Mouse (Mus musculus) natural killer cell, adult 2 months (primary cell): Measurements from ENCODE around the gene Zbtb18.

ENCODE experiments used
- DNase-seq, 2 experiments: peaks; one replicate each; pipeline ENCODE4 v3.0.0; 2022; ENCODE audit warnings: low spot score in 2 of 2

Gene Zbtb18

GRCm38 (mm10) chr1:177483612-177484011 lies 41.5 kb downstream of the Zbtb18 start:
- DNase-seq, result no peak

- no peak for DNase-seq
These were observed 42.1 kb downstream of the Zbtb18 start for GRCm38 (mm10) chr1:177484280-177484679.

GRCm38 (mm10) chr1:177484680-177485079 lies 42.5 kb downstream of the Zbtb18 start:
- DNase-seq, result no peak

GRCm38 (mm10) chr1:177489844-177490243 lies 47.7 kb downstream of the Zbtb18 start:
- peak in 1 of 2 experiments; percentile 25 for DNase-seq

GRCm38 (mm10) chr1:177490808-177491207 lies 48.7 kb downstream of the Zbtb18 start:
- no peak for DNase-seq

- no peak for DNase-seq
These were observed 49.1 kb downstream of the Zbtb18 start for GRCm38 (mm10) chr1:177491280-177491679.

- DNase-seq, result no peak
These were observed 52.2 kb downstream of the Zbtb18 start for GRCm38 (mm10) chr1:177494306-177494705.

- DNase-seq, result no peak
These were observed 52.9 kb downstream of the Zbtb18 start for GRCm38 (mm10) chr1:177494913-177495542.
